Mouse (Mus musculus) intestine, embryonic 14.5 days (tissue): ENCODE results near the gene Sit1. TPM values are rescaled to one million over a fixed set of nuclear protein-coding genes. Genes with fewer than 3 reads are reported as not detected.
A peak's percentile ranks its signal among the peaks of the same experiment; 100 is the strongest.
"Not testable (repeated sequence)": the region's sequence is repeated elsewhere in the genome, so short reads cannot be mapped to it uniquely, and the experiment has no call there.

Experiments
- ATAC-seq: fragments of 200-750 bp; cut with Nextera tagmentation; replicated peaks from 2 replicates; pipeline ENCODE4 v1.8.0; 2017; ENCODE audit warnings: low read depth, moderate number of reproducible peaks, moderate TSS enrichment, moderate library complexity; ENCODE audit not compliant: low FRiP score, low TSS enrichment
- DNase-seq: peaks from one replicate; pipeline ENCODE4 v3.0.0-alpha.2; 2018; ENCODE audit warnings: low spot score
- H3K27ac ChIP-seq: fragments of 300-500 bp; sonication (generic); 2 replicates; pipeline ENCODE4 v1.5.1; 2014; ENCODE audit warnings: low read depth, mild to moderate bottlenecking, control low read depth
- H3K27me3 ChIP-seq: fragments of 300-500 bp; sonication (generic); replicated peaks from 2 replicates; pipeline ENCODE4 v1.6.1; 2014; ENCODE audit warnings: low read length, control low read depth; ENCODE audit not compliant: control insufficient read depth, insufficient read depth
- H3K36me3 ChIP-seq: fragments of 300-500 bp; sonication (generic); 2 replicates; pipeline ENCODE4 v1.6.1; 2014; ENCODE audit warnings: low read length, control low read depth; ENCODE audit not compliant: control insufficient read depth, insufficient read depth
- H3K4me1 ChIP-seq: fragments of 300-500 bp; sonication (generic); replicated peaks from 2 replicates; pipeline ENCODE4 v1.6.1; 2014; ENCODE audit warnings: low read length, control low read depth, mixed read lengths; ENCODE audit not compliant: control insufficient read depth, insufficient read depth
- H3K4me2 ChIP-seq: fragments of 300-500 bp; sonication (generic); 2 replicates; pipeline ENCODE4 v1.6.1; 2014; ENCODE audit warnings: low read length
- H3K4me3 ChIP-seq: fragments of 300-500 bp; sonication (generic); 2 replicates; pipeline ENCODE4 v1.5.1; 2014; ENCODE audit warnings: low read depth, low read length, control low read depth, mixed read lengths
- H3K9ac ChIP-seq: fragments of 300-500 bp; sonication (generic); 2 replicates; pipeline ENCODE4 v1.6.1; 2014; ENCODE audit warnings: mild to moderate bottlenecking, low read length
- H3K9me3 ChIP-seq: fragments of 300-500 bp; sonication (generic); 2 replicates; pipeline ENCODE4 v1.6.1; 2016; ENCODE audit warnings: low read length, control low read depth; ENCODE audit not compliant: control insufficient read depth
- WGBS: fragments of 180-500 bp; shearing (Covaris S2); extraction: QIAGEN DNeasy Blood & Tissue Kit; methylation state at CpG from one replicate; pipeline ENCODE4 v1.1.7; 2014; 5-methylcytosine and 5-hydroxymethylcytosine counted together
- polyA plus RNA-seq: library from polyadenylated mRNA; unstranded; fragments of >200 nt; fragmentation: Nextera tagmentation; extraction: Ambion mirVana; gene quantifications from 2 replicates; pipeline ENCODE4 v1.2.1, GENCODE M21; 2014

The Sit1 gene
- polyA plus RNA-seq, 1 experiment from 2014 or later = not detected

GRCm38 (mm10) chr4:43485666-43486065, 2.1 kb upstream of the Sit1 start:
- H3K4me3 ChIP-seq, ATAC-seq, H3K4me1 ChIP-seq: not testable (repeated sequence)

GRCm38 (mm10) chr4:43482591-43482990, 943 bp downstream of the Sit1 start:
- no peaks in the 10 kb centered on the region for H3K9me3 ChIP-seq
- peaks cover 3% of the 10 kb centered on the region; the same call in 1 of the 2 replicates for H3K4me1 ChIP-seq
- H3K9ac ChIP-seq = no peak overlapping the region
- H3K27me3 ChIP-seq = no peaks in the 10 kb centered on the region
- H3K4me3 ChIP-seq = no peak overlapping the region
- DNase-seq (no peak), ATAC-seq (no peak; the same call in 1 of the 2 replicates)
- no peaks in the 10 kb centered on the region for H3K36me3 ChIP-seq
- no peak overlapping the region for H3K4me2 ChIP-seq
- no peak overlapping the region for H3K27ac ChIP-seq
- 72% methylated on average over 10 of the region's 10 CpGs for WGBS

More at GRCm38 (mm10) chr4:43485666-43486065, 2.1 kb upstream of the Sit1 start:
- H3K9me3 ChIP-seq, H3K27me3 ChIP-seq, DNase-seq, H3K4me2 ChIP-seq, H3K9ac ChIP-seq, H3K27ac ChIP-seq, H3K36me3 ChIP-seq: not testable (repeated sequence)
- WGBS = 83% methylated on average over 5 of the region's 5 CpGs

- no peaks in the 10 kb centered on the region for H3K27me3 ChIP-seq
- H3K27ac ChIP-seq = no peak overlapping the region
- H3K36me3 ChIP-seq = no peaks in the 10 kb centered on the region
- ATAC-seq (no peak), DNase-seq (no peak)
- H3K9ac ChIP-seq = no peak overlapping the region
- no peak overlapping the region for H3K4me3 ChIP-seq
- H3K4me1 ChIP-seq = peaks cover 3% of the 10 kb centered on the region; the same call in 1 of the 2 replicates
- H3K9me3 ChIP-seq = no peaks in the 10 kb centered on the region
- WGBS = 70% methylated on average over 7 of the region's 7 CpGs
- H3K4me2 ChIP-seq = no peak overlapping the region
These were observed 1.6 kb downstream of the Sit1 start for GRCm38 (mm10) chr4:43481894-43482456.

- H3K4me2 ChIP-seq = no peak overlapping the region
- DNase-seq = no peak
- H3K36me3 ChIP-seq = no peaks in the 10 kb centered on the region
- H3K4me3 ChIP-seq = no peak overlapping the region
- ATAC-seq = no peak; the same call in 1 of the 2 replicates
- no peaks in the 10 kb centered on the region for H3K9me3 ChIP-seq
- H3K27ac ChIP-seq = no peak overlapping the region
- H3K9ac ChIP-seq = no peak overlapping the region
- no peaks in the 10 kb centered on the region for H3K27me3 ChIP-seq
- peaks cover 3% of the 10 kb centered on the region; the same call in 1 of the 2 replicates for H3K4me1 ChIP-seq
- 67% methylated on average over 5 of the region's 5 CpGs for WGBS
These were observed 2.5 kb downstream of the Sit1 start for GRCm38 (mm10) chr4:43480985-43481384.

GRCm38 (mm10) chr4:43478906-43479832, 4.4 kb downstream of the Sit1 start:
- H3K9me3 ChIP-seq = no peaks in the 10 kb centered on the region
- DNase-seq (peak; percentile 85), ATAC-seq (no peak; the same call in 1 of the 2 replicates)
- H3K4me2 ChIP-seq = peak overlapping the region; percentile 25
- no peak overlapping the region for H3K9ac ChIP-seq
- WGBS = 47% methylated on average over 24 of the region's 24 CpGs
- no peaks in the 10 kb centered on the region for H3K36me3 ChIP-seq
- no peaks in the 10 kb centered on the region for H3K27me3 ChIP-seq
- H3K4me3 ChIP-seq = no peak overlapping the region
- peaks cover 3% of the 10 kb centered on the region; the same call in 1 of the 2 replicates for H3K4me1 ChIP-seq
- no peak overlapping the region for H3K27ac ChIP-seq

- Histone ChIP-seq H3K9ac (no peak overlapping the region), H3K4me2 (peak overlapping the region; percentile 47), H3K27ac (peak overlapping the region; percentile 38; the same call in 1 of the 2 replicates), H3K27me3 (no peaks in the 10 kb centered on the region), H3K9me3 (no peaks in the 10 kb centered on the region), H3K4me1 (peaks cover 3% of the 10 kb centered on the region; the same call in 1 of the 2 replicates), H3K4me3 (peak overlapping the region; percentile 22; the same call in 1 of the 2 replicates), H3K36me3 (no peaks in the 10 kb centered on the region)
- WGBS = 43% methylated on average over 8 of the region's 8 CpGs
- ATAC-seq = no peak
- DNase-seq = no peak
These were observed 5.0 kb downstream of the Sit1 start for GRCm38 (mm10) chr4:43478534-43478858.

GRCm38 (mm10) chr4:43477857-43478533, 5.5 kb downstream of the Sit1 start:
- no peaks in the 10 kb centered on the region for H3K9me3 ChIP-seq
- no peaks in the 10 kb centered on the region for H3K27me3 ChIP-seq
- no peaks in the 10 kb centered on the region for H3K36me3 ChIP-seq
- H3K27ac ChIP-seq = peak overlapping the region; percentile 38; the same call in 1 of the 2 replicates
- WGBS = 22% methylated on average over 11 of the region's 11 CpGs
- H3K4me3 ChIP-seq = peak overlapping the region; percentile 22; the same call in 1 of the 2 replicates
- no peak overlapping the region for H3K9ac ChIP-seq
- peaks cover 3% of the 10 kb centered on the region; the same call in 1 of the 2 replicates for H3K4me1 ChIP-seq
- DNase-seq (peak; percentile 80), ATAC-seq (peak; percentile 86)
- H3K4me2 ChIP-seq = peak overlapping the region; percentile 47

GRCm38 (mm10) chr4:43476604-43477003, 6.9 kb downstream of the Sit1 start:
- 77% methylated on average over 6 of the region's 6 CpGs for WGBS

More at GRCm38 (mm10) chr4:43476604-43477003, 6.9 kb downstream of the Sit1 start:
- no peaks in the 10 kb centered on the region for H3K9me3 ChIP-seq
- peaks cover 3% of the 10 kb centered on the region; the same call in 1 of the 2 replicates for H3K4me1 ChIP-seq
- no peak overlapping the region for H3K4me2 ChIP-seq
- no peak overlapping the region for H3K4me3 ChIP-seq
- DNase-seq (no peak), ATAC-seq (no peak)
- H3K27me3 ChIP-seq = no peaks in the 10 kb centered on the region
- no peak overlapping the region for H3K27ac ChIP-seq
- no peaks in the 10 kb centered on the region for H3K36me3 ChIP-seq
- H3K9ac ChIP-seq = no peak overlapping the region
